Mouse (Mus musculus): ENCODE results near the gene Tanc1. TPM values are rescaled to one million over a fixed set of nuclear protein-coding genes. Genes with fewer than 3 reads are reported as not detected.

Gene Tanc1
- polyA plus RNA-seq, 1 experiment from 2014 or later = 40.7 TPM

DNA sequence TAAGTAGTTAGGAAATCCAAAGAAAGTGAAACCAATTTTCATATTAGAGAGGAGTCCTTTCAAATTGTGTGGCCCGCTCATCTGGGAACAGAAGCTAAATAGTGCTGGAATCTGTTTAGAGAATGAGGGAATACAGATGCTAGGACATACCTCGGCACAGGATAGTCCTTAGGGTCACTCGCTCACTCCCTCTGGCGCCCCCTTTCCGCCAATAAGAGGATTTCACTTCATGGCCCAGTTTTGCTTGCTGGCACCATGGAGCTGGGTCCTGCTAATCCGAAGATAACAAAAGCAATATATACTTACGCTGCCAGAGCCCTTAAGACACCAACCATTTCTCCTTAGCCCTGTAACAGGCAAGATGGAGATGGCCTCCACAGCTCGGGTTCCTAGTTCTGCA, 15.3 kb upstream of the Tanc1 start:
- Histone ChIP-seq H3K27ac (replicated peaks) (no peak overlapping the region), H3K4me1 (peaks cover 18% of the 10 kb centered on the region), H3K4me3 (replicated peaks) (no peak overlapping the region), H3K9ac (no peak overlapping the region), H3K9me3 (replicated peaks) (no peaks in the 10 kb centered on the region), H3K27me3 (no peaks in the 10 kb centered on the region), H3K36me3 (no peaks in the 10 kb centered on the region), H3K4me2 (replicated peaks) (no peak overlapping the region)
- WGBS = 60% methylated on average over 8 of the region's 8 CpGs
- no peak for ATAC-seq (ENCODE audit: insufficient number of reproducible peaks, low FRiP score, low TSS enrichment, low read depth)

DNA sequence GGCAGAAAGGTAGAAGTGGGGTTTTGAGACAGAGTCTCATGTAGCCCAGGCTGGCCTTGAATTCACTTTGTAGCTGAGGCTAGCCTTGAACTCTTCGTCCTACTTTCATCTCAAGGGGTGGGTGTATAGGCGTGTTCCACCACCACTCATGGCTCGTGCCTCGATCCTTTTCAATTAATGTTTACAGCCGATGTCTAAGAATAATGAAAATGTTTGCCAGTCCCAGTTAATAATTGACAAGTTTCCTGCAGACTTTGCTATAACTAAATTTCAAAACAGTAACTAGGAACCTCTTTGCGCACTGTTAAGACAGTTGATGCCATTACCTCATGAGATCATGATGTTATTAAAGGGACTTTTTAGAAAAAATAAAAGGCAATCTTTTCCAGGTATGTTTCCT, 13.6 kb upstream of the Tanc1 start:
- Histone ChIP-seq H3K4me2 (replicated peaks) (no peak overlapping the region), H3K27me3 (no peaks in the 10 kb centered on the region), H3K9ac (no peak overlapping the region), H3K4me3 (replicated peaks) (no peak overlapping the region), H3K36me3 (no peaks in the 10 kb centered on the region), H3K9me3 (replicated peaks) (no peaks in the 10 kb centered on the region), H3K4me1 (peaks cover 18% of the 10 kb centered on the region), H3K27ac (replicated peaks) (no peak overlapping the region)
- ATAC-seq (ENCODE audit: insufficient number of reproducible peaks, low FRiP score, low TSS enrichment, low read depth) = no peak
- 88% methylated on average over 6 of the region's 6 CpGs for WGBS

DNA sequence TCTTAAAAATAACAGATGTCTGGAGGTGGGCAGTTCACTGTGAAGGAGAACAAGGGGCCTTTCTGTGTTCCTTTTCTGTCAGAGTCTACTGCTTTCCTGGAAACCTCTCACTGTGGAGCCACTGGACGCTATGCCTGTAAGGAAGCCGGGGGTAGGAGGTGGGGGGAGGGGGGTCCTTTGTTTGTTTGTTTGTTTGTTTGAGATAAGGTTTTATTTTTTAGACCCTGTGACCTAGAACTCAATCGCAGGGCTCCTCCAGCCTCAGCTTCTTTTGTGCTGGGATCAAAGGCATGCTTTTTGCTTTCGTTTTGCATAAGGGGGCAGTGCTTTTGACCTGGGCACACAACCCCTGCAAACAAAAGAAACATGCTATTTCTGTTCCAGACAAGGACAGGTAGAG, 12.9 kb upstream of the Tanc1 start:
- 27% methylated on average over 4 of the region's 4 CpGs for WGBS
- H3K4me1 ChIP-seq = peaks cover 18% of the 10 kb centered on the region
- H3K4me2 ChIP-seq (replicated peaks) = no peak overlapping the region
- no peaks in the 10 kb centered on the region for H3K9me3 ChIP-seq (replicated peaks)
- no peak overlapping the region for H3K27ac ChIP-seq (replicated peaks)
- ATAC-seq (ENCODE audit: insufficient number of reproducible peaks, low FRiP score, low TSS enrichment, low read depth) = no peak
- no peaks in the 10 kb centered on the region for H3K27me3 ChIP-seq
- H3K36me3 ChIP-seq = no peaks in the 10 kb centered on the region
- H3K4me3 ChIP-seq (replicated peaks) = no peak overlapping the region
- no peak overlapping the region for H3K9ac ChIP-seq

DNA sequence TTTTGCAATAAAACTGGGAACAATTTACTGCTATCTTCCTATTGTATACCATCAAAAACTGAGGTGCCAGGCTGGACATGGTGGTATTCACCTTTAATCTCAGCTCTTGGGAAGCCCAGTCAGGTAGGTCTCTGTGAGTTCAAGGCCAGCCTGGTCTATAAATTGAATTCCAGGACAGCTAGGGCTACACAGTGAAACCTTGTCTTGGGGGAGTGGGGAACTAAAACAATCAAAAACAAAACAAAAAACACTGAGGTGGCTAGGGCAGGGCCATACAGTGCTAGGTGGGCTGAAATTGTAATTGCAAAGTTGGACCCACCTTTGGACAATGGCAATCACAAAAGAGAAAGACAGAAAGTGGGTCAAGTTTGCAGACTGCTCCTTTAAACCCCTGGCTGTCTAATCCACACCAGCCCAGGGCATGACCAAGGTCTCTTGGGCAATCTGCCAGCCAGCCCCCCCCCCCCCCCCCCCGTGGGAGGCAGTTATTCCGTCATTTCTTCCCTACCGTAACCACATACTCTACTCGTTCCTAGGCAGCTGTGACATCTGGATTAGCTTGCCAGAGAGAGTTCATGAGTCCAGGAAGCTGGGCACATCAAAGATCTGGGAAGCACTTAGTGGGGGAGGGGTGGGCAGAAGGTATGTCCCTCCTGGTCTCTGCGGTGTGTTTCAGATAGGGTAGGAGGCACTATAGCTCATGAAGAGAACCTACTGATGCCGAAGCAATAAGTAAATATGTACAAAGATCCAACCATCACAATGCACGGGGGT, 12.3 kb upstream of the Tanc1 start:
- H3K4me3 ChIP-seq (replicated peaks) = no peak overlapping the region

DNA sequence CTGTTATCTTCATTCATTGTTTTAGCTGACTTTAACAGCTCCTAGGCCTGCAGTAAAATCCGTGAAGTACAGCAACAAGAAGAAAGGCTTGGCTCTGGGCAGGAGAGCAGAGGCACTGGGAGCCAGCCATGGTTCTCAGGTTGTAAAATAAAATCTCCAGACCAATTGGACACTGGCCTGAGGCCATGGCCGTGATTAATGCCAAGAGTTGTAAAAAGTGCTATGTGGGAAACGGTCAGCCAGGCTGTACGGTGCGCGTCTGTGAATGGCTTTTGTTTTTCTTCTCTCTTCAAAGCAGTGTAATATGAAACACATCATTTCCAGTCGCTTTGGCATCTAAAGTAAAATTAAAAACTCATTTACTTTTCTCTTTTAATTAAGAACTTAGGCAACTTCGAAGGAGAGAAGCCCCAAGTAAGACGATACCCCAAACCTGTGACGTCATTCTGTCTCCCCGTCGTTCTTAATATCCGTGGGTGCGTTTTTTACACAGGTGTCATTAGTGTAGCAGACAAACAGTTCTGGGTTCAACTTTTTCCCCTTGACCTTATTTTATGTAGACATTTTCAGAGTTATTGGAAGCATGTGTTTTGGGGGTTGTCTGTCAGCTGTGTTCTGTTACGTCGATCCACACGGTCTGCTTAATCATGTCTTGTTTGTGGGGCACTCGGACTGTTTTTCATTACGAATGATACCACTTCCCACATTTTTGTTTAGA, 11.6 kb upstream of the Tanc1 start:
- peak overlapping the region; percentile 35 for H3K4me2 ChIP-seq (replicated peaks)
- ATAC-seq (ENCODE audit: insufficient number of reproducible peaks, low FRiP score, low TSS enrichment, low read depth) = peak; percentile 64; the same call in 1 of the 2 replicates
- H3K27me3 ChIP-seq = no peaks in the 10 kb centered on the region
- no peaks in the 10 kb centered on the region for H3K9me3 ChIP-seq (replicated peaks)
- no peak overlapping the region for H3K4me3 ChIP-seq (replicated peaks)
- H3K4me1 ChIP-seq = peaks cover 18% of the 10 kb centered on the region
- 20% methylated on average over 19 of the region's 19 CpGs for WGBS
- H3K9ac ChIP-seq = no peak overlapping the region
- H3K27ac ChIP-seq (replicated peaks) = peak overlapping the region; percentile 63
- no peaks in the 10 kb centered on the region for H3K36me3 ChIP-seq

More for the DNA sequence above, 12.3 kb upstream of the Tanc1 start:
- Histone ChIP-seq H3K9ac (no peak overlapping the region), H3K27ac (replicated peaks) (peak overlapping the region; percentile 63; the same call in 1 of the 2 replicates), H3K27me3 (no peaks in the 10 kb centered on the region), H3K9me3 (replicated peaks) (no peaks in the 10 kb centered on the region), H3K4me2 (replicated peaks) (peak overlapping the region; percentile 35), H3K36me3 (no peaks in the 10 kb centered on the region), H3K4me1 (peaks cover 18% of the 10 kb centered on the region)
- ATAC-seq (ENCODE audit: insufficient number of reproducible peaks, low FRiP score, low TSS enrichment, low read depth) = peak; percentile 75
- 2% methylated on average over 7 of the region's 7 CpGs for WGBS

DNA sequence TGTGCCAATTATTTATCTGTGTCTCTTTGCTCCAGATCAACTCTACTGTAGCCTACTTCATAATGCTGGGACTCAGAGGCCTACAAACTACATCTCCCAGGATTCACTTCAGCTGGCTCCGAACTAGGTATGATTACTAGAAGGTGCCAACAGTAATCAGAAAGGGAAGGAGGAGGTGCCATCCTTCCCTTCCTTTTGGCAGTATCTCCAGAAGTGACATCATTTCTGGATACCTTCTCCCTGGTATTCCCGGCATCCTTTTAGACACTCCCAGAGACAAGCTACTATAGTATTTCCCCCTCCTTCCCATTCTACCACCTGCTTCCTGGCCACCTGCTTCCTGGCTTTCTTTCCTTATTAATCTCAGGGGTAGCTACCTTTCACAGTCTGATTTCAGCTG, 10.9 kb upstream of the Tanc1 start:
- Histone ChIP-seq H3K9ac (no peak overlapping the region), H3K9me3 (replicated peaks) (no peaks in the 10 kb centered on the region), H3K27ac (replicated peaks) (no peak overlapping the region; the same call in 1 of the 2 replicates), H3K36me3 (no peaks in the 10 kb centered on the region), H3K4me2 (replicated peaks) (no peak overlapping the region), H3K27me3 (no peaks in the 10 kb centered on the region), H3K4me1 (peaks cover 18% of the 10 kb centered on the region), H3K4me3 (replicated peaks) (no peak overlapping the region)
- WGBS = 43% methylated on average over 2 of the region's 2 CpGs
- ATAC-seq (ENCODE audit: insufficient number of reproducible peaks, low FRiP score, low TSS enrichment, low read depth) = no peak

DNA sequence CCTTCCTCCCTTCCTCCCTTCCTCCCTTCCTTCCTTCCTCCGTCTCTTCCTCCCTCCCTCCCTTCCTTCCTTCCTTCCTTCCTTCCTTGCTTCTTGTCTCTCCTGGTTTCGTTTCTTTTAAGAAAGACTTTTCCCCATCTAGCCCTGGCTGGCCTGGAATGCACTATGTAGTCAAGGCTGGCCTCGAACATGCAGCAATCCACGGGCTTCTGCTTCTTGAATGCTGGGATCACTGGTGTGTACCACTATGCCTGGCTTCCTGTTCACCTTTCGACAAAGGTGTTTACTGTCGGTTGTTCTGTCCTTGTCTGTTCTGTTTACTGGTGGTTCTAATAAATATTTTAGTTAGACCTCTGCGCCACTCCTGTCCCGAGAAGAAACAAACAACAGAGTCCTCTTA, 10.4 kb upstream of the Tanc1 start:
- H3K36me3 ChIP-seq = no peaks in the 10 kb centered on the region
- no peak overlapping the region for H3K9ac ChIP-seq
- H3K27ac ChIP-seq (replicated peaks) = no peak overlapping the region
- no peak overlapping the region for H3K4me2 ChIP-seq (replicated peaks)
- WGBS = 87% methylated on average over 8 of the region's 8 CpGs
- no peaks in the 10 kb centered on the region for H3K27me3 ChIP-seq
- ATAC-seq (ENCODE audit: insufficient number of reproducible peaks, low FRiP score, low TSS enrichment, low read depth) = no peak
- H3K9me3 ChIP-seq (replicated peaks) = no peaks in the 10 kb centered on the region
- H3K4me1 ChIP-seq = peaks cover 18% of the 10 kb centered on the region
- no peak overlapping the region for H3K4me3 ChIP-seq (replicated peaks)

DNA sequence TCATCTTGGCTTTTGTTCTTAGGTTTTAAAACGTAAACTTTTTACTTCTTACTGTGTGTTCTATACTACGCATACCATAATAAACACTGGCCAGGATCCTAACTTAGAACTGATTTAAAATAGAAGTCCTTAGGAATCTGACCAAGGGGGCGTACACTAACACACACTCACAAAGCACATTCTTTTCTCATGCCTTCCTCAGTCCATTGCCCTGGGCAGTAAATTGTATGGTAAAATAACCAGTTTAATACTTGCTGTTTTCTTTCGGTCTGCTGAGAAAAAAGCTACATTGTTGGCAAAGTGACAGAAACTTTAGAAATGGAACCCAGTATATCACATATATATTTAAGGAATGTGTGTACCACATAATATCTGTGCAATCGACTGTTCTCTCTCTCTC, 2.9 kb upstream of the Tanc1 start:
- H3K27ac ChIP-seq (replicated peaks) = no peak overlapping the region
- H3K4me1 ChIP-seq = peaks cover 19% of the 10 kb centered on the region
- H3K27me3 ChIP-seq = no peaks in the 10 kb centered on the region
- ATAC-seq (ENCODE audit: insufficient number of reproducible peaks, low FRiP score, low TSS enrichment, low read depth) = no peak
- 20% methylated on average over 5 of the region's 5 CpGs for WGBS
- no peaks in the 10 kb centered on the region for H3K9me3 ChIP-seq (replicated peaks)
- H3K36me3 ChIP-seq = no peaks in the 10 kb centered on the region
- H3K4me3 ChIP-seq (replicated peaks) = no peak overlapping the region
- H3K4me2 ChIP-seq (replicated peaks) = no peak overlapping the region
- H3K9ac ChIP-seq = no peak overlapping the region

DNA sequence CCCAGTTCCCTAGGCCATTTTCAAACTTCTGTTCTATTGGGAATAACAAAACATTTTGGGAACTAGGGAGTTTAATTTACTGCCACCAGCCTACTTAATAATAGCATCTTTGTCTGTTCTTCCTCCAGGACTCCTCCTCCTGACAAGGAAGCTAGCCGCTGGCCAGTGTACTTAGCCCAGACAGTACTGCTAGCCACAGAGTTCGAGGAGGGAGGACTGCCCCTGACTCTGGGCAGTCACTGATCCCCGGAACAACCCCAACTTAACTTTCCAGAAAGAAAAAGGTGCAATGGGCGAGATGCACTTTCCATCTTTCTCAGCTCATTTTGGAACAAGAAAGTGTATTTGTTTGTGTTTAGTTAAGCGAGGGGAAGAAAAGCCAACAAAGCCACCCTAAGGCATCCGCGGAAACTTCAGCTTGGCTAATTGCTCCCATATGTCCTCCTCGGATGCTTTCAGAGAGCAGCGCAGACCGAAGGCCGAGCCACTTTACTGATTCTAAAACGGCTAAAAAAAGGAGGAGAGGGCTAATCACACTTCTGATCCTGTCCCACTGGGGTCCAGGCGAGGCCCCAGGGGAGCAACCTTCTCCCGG, 529 bp upstream of the Tanc1 start:
- H3K9ac ChIP-seq = peak overlapping the region; percentile 93
- WGBS = 2% methylated on average over 14 of the region's 14 CpGs
- peak; percentile 53 for ATAC-seq (ENCODE audit: insufficient number of reproducible peaks, low FRiP score, low TSS enrichment, low read depth)

DNA sequence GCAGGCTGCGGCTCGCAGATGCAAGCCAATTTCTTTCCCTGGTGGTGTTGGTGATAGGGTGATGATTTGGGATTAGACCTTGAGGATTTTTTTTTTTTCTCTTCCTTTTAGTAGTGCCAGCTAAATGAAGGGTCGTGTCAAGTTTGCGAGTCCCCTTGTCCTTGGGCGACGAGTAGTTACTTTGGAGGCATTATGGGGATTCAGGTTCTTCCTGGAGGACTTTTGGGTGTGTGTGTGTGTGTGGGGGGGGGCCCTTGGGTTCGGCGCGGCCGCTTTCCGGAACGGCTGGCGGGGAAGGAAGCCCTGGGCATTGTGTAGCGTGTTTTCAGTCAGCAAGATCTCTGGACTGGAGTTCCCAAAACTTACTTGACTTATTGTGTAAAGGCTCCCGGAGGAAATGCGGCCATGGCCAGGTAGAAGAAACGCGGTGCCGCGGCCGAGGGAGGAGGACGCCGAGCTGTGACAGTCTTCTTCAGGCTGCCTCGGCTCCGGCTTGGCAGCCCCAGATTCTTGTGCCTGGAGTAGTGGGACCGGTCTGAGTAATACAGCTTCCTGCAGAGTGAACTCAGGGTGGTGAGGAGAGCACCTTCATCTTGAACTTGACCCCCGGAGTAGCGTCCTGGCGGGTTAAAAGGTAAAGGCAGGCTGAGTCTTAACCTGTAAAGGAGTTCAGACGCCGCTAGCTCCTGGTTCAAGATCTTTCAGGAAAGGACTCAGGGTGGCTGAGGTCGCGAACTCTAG, 1.1 kb downstream of the Tanc1 start:
- Histone ChIP-seq H3K4me2 (replicated peaks) (peak overlapping the region; percentile 82), H3K4me1 (peaks cover 46% of the 10 kb centered on the region), H3K36me3 (no peaks in the 10 kb centered on the region), H3K27me3 (no peaks in the 10 kb centered on the region), H3K4me3 (replicated peaks) (peak overlapping the region; percentile 95), H3K9me3 (replicated peaks) (no peaks in the 10 kb centered on the region), H3K9ac (peak overlapping the region; percentile 93), H3K27ac (replicated peaks) (peak overlapping the region; percentile 96)
- under 1% methylated on average over 33 of the region's 33 CpGs for WGBS
- no peak for ATAC-seq (ENCODE audit: insufficient number of reproducible peaks, low FRiP score, low TSS enrichment, low read depth)

More for the DNA sequence above, 529 bp upstream of the Tanc1 start:
- Histone ChIP-seq H3K4me2 (replicated peaks) (peak overlapping the region; percentile 82), H3K4me3 (replicated peaks) (peak overlapping the region; percentile 95), H3K27me3 (no peaks in the 10 kb centered on the region), H3K27ac (replicated peaks) (peak overlapping the region; percentile 96), H3K36me3 (no peaks in the 10 kb centered on the region), H3K9me3 (replicated peaks) (no peaks in the 10 kb centered on the region), H3K4me1 (peaks cover 35% of the 10 kb centered on the region)

Measured in embryonic facial prominence, embryonic 15.5 days (tissue).